Mouse (Mus musculus) G1E-ER4 (cell line): Measurements from ENCODE around the gene BC016579. TPM values are rescaled to one million over a fixed set of nuclear protein-coding genes. Genes with fewer than 3 reads are reported as not detected.

Experiments
- GATA1 ChIP-seq: IDR thresholded peaks from one replicate; pipeline ENCODE4 v1.8.0; 2012; ENCODE audit warnings: low read length, inconsistent platforms
- polyA plus RNA-seq: library from polyadenylated mRNA; stranded (reverse); fragments of >175 nt; gene quantifications from 2 replicates; pipeline ENCODE4 v1.2.3, GENCODE M21; 2012

The BC016579 gene
- polyA plus RNA-seq, 1 experiment, result not detected

DNA sequence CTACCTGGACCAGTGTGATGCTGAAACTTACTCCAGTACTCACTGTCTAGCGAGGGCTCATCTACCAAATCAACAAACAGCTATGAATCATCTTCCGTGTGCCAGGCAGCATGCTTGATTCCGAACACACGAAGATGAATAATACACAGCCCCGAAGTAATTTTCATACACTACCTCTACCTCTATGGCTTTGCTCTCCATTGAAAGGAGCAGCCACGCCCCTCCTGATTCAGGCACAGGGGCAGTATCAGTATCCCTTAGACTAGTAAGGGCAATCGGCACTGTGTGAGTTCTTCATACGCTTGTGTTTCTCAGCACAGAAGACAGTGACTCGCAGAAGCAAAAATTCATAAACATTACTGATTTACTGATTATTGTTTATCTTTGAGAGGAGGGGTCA lies 597 bp upstream of the BC016579 start:
- TF ChIP-seq GATA1, result no peak

DNA sequence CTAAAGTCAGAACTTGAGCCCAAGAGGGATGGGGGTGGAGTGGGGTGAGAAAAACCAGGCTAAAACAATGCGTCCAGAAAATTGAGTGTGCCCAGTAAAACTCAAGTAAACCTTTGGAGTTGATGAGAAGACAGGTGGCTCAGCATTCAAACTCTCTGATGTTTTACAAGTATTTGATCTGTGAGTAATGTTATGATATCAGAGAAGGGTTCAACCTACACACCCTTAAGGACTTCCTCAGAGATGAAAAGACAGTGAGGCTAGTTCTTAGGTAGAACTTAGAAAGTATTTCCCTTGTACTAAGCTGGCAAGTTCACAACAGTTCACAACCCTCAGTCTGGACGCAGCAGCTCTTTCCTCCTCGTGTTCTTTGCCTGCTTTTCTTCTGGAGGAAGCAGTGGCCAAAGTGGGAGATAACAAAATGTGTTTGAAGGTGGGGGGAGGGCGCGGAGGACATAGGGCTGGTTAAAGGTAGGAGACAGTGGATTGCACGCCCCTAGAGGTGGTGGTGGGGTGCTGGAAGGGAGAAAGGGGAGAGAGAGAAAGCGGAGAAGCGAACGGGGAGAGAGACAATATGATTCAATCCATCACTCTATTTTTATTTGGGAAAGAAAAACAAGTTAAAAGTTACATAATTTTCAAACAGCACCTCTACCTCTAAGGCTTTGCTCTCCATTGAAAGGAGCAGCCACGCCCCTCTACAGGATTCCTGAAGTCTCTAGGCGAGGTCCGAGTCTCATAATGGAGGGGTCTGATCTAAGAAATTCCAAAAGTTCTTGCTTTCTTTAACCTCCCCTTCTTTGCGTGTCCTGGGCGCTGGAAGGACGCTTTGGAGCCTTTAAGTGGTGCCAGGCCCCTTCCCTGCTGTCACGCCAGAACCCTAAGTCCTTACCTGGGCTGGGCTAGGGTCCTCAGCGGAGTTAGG lies 597 bp downstream of the BC016579 start:
- TF ChIP-seq GATA1, result no peak

DNA sequence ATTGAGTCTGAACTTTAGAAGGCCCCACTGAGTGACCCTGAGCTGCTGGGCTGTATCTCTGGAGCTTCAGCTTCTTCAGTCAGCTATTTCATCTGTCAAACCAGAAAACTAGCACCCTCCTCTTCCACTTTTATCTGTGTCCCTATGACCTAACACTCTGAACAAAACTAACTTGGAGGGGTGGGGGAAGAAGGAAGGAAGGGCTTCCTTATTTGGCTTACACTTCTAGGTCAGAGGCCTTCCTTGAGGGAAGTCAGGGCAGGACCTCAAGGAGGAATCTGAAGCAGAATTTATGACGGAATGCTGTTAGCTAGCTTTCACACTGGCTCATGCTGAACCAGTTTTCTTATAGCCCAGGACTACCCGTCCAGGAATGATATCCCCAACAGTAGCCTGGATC lies 2.4 kb downstream of the BC016579 start:
- no peak for TF ChIP-seq GATA1

DNA sequence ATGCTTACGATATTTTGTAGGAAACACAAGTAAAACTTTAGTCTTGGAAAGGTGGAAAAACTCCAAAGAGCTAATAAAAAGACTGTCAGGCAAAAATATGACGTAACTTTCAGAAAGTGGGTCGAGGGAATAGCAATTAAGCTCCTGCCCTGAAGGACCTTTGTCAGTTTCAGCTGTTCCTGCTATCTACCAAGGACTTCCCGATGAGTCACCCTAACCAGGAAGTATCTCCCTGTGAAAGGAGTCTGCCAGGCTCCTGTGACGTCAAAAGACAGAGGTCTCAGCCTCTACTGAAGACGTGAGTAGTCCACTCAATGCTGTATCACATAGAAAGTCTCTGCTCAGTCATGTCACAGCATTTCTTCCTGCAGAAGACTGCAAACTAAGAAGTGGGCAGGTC lies 9.5 kb downstream of the BC016579 start:
- TF ChIP-seq GATA1, result no peak

DNA sequence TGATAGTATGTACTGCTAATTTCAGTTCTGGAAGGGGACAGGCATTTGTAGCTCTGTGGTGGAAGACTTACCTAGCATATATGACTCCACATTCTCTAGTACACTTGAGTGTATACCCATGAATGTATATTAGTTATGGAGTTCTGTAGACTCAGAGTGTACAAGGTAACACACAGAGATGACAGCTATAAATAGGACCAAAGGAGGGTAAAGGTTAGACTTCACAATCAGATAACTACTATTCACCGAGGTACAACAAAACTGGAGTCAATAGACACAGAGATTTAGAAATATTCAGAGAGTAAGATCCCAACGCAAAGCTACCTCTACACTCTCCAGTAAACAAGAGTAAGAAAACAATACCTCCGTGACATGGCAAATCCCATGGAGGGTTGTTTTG lies 9.9 kb downstream of the BC016579 start:
- TF ChIP-seq GATA1, result no peak

DNA sequence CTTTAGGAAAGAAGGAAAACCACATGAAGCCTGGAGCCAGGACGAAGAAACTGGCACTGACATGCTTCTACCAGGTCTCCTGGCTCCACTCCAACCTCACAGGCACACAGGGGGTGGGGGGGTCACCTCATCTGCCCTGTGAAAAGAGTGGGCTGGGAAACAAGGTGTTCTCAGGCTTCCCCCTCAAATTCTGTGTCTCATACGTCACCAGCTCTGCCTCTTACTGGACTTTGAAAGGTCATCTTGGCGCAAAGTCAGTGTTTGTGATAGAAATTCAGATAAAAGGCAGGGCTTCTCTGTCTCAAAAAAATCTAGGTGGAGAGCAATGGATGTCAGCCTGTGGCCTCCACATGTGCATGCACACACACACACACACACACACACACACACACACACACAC lies 12.6 kb downstream of the BC016579 start:
- no peak for TF ChIP-seq GATA1

DNA sequence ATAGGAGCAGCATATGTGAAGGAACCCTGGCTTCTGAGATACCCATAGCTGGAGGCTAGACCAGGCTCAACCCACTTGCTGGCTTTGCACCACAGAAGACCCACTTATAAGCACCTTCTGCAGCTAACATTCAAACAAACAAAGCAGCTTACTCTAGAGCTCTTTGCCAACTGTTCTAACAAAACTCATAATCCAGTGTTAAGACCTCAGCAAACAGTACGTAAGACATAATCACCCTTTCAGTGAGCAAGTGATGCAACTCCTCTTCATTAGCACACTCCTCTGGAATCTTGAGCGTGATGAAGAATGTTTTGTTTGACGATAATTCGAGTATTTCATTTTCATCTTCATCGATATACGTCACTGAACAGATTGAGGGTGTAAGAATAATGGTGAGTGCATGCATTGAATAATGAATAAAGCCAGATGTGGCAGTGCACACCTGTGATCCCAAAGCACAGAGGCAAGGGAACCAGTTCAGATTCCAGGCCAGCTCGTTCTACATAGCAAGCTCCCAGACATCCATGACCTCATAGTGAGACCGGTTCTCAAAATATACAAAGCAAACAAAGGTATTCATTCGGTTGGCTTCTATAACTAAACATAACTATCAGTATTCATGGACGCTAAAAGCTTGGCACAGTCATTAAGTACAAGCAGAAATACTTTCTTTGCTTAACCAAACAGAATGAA lies 13.7 kb downstream of the BC016579 start:
- TF ChIP-seq GATA1, result no peak

DNA sequence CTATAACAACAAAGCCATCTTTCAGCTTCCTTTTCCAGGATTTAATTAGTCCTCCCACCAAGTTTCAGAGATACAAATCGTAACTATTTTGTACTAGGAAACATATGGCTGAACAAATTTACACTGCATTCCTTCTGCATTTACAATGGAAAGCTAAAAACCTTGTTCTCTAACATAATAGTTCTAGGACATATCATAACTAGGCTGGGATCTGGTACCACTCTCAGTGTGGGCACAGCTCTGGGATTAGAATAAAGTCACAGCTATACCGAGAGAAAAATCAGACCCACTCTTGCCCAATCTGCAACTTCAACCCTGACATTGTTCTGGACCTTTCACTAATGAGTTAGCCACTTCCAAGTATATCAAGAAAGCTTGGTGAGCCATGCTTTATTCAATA lies 18.0 kb downstream of the BC016579 start:
- TF ChIP-seq GATA1, result no peak

DNA sequence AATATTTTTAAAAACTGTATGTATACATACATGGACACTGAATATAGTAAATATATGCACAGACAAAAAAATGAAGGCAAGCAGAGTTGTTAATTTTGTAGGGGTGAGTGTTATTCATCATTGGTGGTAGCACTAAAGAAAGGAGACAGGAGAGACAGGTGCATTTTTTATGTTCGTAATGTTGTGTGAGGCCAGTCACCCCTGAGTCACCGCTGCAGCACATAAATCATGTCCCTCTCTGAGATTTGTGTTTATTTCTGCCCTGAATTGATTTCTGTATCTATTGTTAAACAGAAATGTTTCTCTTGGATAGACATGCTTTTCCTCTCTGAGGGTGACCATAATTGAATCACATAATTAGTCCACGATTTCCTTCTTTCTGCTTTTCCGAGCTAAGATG lies 21.4 kb downstream of the BC016579 start:
- no peak for TF ChIP-seq GATA1

DNA sequence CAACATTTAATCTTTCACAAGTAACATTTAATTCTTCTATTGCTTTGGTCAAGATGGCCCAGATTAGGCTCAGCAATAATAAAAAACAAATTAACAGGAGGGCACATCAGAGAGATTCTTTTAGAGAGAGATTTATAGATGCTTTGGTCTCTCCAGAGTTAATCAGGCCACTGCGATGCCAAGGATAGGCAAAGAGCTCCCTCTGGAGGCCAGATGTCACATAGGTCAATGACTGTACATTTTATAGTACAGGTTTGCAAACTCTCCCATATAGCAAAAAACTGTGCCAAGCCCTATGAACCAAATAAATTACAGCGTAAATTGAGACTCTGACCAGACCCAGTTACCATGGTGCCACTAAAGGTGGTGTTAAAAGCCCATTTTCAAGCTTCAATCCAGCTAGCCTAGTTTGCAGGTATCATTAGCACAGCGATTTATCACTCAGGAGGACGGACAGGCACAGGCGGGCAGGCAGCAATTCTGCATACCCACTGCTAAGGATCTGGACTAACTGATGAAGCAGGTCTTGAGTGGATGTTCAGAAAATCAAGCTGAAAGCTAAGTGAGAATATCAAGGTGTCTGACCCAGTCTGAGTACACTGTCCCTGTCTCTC lies 23.4 kb downstream of the BC016579 start:
- TF ChIP-seq GATA1, result no peak

DNA sequence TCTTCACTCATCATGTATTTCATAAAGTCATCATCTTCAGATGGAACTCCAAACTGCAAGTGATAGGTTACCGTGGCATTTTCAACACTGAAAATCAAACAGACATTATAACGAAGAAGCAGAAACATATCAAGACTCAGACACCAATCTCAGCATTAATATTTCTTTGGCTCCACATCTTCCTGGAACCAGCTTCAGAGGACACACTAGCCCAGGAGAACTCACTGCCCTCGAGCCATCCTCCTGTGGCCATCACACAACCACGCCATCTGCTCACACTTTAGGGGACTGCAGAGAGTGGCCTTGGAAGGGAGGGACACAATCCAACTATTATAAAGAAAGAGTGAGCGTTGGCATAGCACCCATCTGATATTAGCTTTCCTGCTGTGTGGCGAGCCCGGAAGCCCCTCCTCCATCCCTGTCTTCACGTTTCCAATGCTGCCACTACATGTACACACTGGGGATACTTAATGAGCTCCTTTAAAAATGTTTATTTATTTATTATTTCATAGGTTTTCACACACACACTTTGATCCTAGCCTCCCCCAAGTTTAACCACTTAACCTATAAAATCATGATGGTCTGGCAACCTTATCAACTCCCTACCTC lies 24.3 kb downstream of the BC016579 start:
- no peak for TF ChIP-seq GATA1

DNA sequence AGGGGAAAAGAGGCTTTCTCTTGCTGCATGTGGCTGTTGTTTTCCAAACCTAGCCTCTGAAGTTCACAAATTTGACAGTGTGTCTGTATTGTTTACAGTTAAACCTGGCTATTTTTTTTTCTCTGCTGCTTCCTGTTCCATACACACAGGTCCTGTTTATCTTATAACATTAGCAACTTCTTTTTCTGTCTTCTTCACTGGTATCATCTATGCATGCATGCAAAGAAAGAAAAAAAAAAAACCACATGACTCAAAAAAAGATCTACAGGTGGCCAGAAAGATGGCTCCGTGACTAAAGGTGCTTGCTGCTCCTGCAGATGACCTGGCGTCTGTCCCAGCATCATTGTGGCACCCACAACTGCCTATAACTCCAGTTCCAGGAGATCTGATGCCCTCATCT lies 28.5 kb downstream of the BC016579 start:
- TF ChIP-seq GATA1, result no peak

DNA sequence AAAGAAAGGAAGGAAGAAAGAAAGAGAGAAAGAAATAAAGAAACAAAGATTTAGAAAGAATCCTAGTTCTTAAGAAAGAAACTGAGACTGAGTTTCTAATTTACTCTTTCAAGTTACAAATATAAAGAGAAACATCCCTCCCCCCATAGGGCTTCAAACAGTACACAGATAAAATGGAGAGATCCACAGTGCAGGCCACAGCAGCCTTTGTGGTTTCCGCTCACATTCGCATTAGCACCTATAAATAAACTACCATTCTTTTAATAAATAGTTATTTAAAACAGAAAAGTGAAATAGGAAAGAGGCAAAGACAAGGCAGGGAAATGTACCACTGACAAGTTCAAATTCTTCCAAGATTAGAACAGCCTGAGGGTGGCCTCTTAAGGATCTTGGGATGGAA lies 29.1 kb downstream of the BC016579 start:
- no peak for TF ChIP-seq GATA1

DNA sequence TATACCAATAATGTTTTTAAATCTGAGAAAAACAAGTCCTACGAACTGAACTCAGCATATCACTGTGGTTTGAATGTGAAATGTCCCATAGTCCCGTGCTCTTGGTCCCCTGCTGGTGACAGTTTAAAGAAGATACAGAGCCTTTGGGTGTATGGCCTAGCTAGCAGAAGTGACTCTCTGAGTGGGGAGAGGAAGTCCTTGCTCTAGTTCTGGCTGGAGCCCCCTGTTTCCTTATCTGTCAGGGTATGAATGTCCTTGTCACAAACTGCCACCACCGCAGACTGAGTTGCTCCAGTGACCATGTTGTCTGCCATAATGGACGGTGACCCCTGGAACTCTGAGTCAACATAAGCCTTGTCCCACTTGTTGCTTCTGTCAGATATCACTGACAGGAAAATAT lies 30.6 kb downstream of the BC016579 start:
- no peak for TF ChIP-seq GATA1

DNA sequence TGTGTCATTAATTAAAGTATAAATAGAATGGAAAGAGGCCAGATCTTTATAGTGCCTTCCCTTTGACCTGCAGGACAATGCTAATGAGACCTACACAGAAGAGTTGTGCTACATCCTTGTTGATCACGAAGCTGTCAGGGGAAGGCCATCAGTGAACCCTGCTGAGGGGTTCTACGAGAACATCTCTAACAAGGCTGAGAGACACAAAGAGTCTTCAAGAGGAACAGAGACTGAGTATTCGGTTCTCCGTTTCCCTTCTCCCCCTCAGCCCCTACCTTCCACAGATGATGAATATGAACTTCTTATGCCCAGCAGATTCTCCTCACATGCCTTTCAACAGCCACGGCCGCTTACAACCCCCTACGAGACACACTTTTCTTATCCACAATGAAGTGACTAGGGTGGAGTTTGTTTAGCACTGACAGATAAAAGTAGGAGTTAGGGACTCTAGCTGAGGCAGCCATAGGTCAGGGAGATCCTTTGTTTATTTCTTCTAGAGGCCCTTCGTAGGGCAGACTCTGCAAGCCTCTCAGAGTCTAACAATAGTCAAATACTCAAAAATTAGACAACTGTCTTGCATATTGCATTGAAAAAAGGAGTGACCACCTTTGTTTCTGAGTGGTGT lies 34.0 kb downstream of the BC016579 start:
- no peak for TF ChIP-seq GATA1
